ENCODE assay signal across 14 mouse cellular contexts in genomic region chr16:30205314-30205815, GRCm38 (mm10).
DNase-seq lines count a peak whose midpoint lies in the region; ATAC-seq and TF ChIP-seq lines count a peak whose summit lies in the region.
"Had no signal": no experiment of that assay in that cellular context is flagged by ENCODE, and none has a peak within 500 bp of the region (broad histone marks: within the 10 kb centered on the region; RNA-seq: fewer than 3 reads in every experiment).

No protein-coding gene starts in this region.

- H3K4me2 ChIP-seq in kidney, embryonic 14.5 days (replicated peaks; ENCODE audit: low read depth, low read length), result no peak overlapping the region
- peak overlapping the region; percentile 33 for H3K4me2 ChIP-seq in forebrain, embryonic 11.5 days (ENCODE audit: low read depth, low read length, severe bottlenecking)
- 0 out of 2 replicates have a peak overlapping the region, but pooled peaks have one; percentile 3 for H3K4me2 ChIP-seq in limb, embryonic 14.5 days (replicated peaks; ENCODE audit: low read depth, low read length, severe bottlenecking)
- H3K4me2 ChIP-seq: hindbrain, embryonic 15.5 days had no signal

- peaks cover 6% of the 10 kb centered on the region for H3K9me3 ChIP-seq in kidney, embryonic 14.5 days (ENCODE audit: control insufficient read depth, low read length)
- H3K9me3 ChIP-seq in forebrain, embryonic 11.5 days (ENCODE audit: control insufficient read depth, low read length), result peaks cover 5% of the 10 kb centered on the region
- no peaks in the 10 kb centered on the region; the same call in 1 of the 2 replicates for H3K9me3 ChIP-seq in limb, embryonic 14.5 days (ENCODE audit: control insufficient read depth, low read length)
- H3K9me3 ChIP-seq: hindbrain, embryonic 15.5 days had no signal

- 0 out of 2 replicates have a peak overlapping the region, but pooled peaks have one; percentile 12 for H3K27ac ChIP-seq in kidney, embryonic 14.5 days (ENCODE audit: low read depth, low read length)
- no peak overlapping the region for H3K27ac ChIP-seq in kidney, adult 2 months (ENCODE audit: insufficient read depth, low read depth, low read length)
- peak overlapping the region; percentile 15; the same call in 1 of the 2 replicates for H3K27ac ChIP-seq in forebrain, embryonic 11.5 days (ENCODE audit: low read depth, low read length)
- no peak overlapping the region; the same call in 1 of the 2 replicates for H3K27ac ChIP-seq in limb, embryonic 14.5 days (replicated peaks; ENCODE audit: low read depth, low read length)
- H3K27ac ChIP-seq: hindbrain, embryonic 15.5 days; left cerebral cortex, adult 2 months had no signal

- H3K9ac ChIP-seq in kidney, embryonic 14.5 days (ENCODE audit: low read depth, low read length), result no peak overlapping the region
- no peak overlapping the region for H3K9ac ChIP-seq in forebrain, embryonic 11.5 days (ENCODE audit: low read length)
- H3K9ac ChIP-seq in limb, embryonic 14.5 days (ENCODE audit: low read depth, low read length, severe bottlenecking), result no peak overlapping the region
- H3K9ac ChIP-seq: hindbrain, embryonic 15.5 days had no signal

- H3K27me3 ChIP-seq in kidney, embryonic 14.5 days (ENCODE audit: control insufficient read depth, insufficient read depth, low read length), result no peaks in the 10 kb centered on the region
- H3K27me3 ChIP-seq in kidney, adult 2 months (replicated peaks; ENCODE audit: control insufficient read depth, insufficient read depth, low read length), result no peaks in the 10 kb centered on the region
- peaks cover 3% of the 10 kb centered on the region for H3K27me3 ChIP-seq in forebrain, embryonic 11.5 days (ENCODE audit: control insufficient read depth, insufficient read depth, low read length)
- H3K27me3 ChIP-seq in limb, embryonic 14.5 days (ENCODE audit: control insufficient read depth, insufficient read depth, low read length), result no peaks in the 10 kb centered on the region

- no peak overlapping the region for H3K4me3 ChIP-seq in kidney, embryonic 14.5 days (ENCODE audit: low read length)
- no peak overlapping the region for H3K4me3 ChIP-seq in kidney, adult 2 months (ENCODE audit: insufficient read depth, low read depth, low read length)
- H3K4me3 ChIP-seq in forebrain, embryonic 11.5 days (ENCODE audit: low read depth, low read length), result peak overlapping the region; percentile 2; the same call in 1 of the 2 replicates
- H3K4me3 ChIP-seq in limb, embryonic 14.5 days (replicated peaks; ENCODE audit: low read length), result no peak overlapping the region
- H3K4me3 ChIP-seq: hindbrain, embryonic 15.5 days; left cerebral cortex, adult 2 months had no signal

- 14% methylated on average over 8 of the region's 8 CpGs for WGBS in kidney, embryonic 14.5 days
- WGBS in kidney, adult 2 months, result 55% methylated on average over 8 of the region's 8 CpGs
- WGBS in forebrain, embryonic 11.5 days, result 1% methylated on average over 8 of the region's 8 CpGs
- WGBS in limb, embryonic 14.5 days, result 11% methylated on average over 8 of the region's 8 CpGs

- TF ChIP-seq POLR2A in kidney, adult 2 months (IDR thresholded peaks at IDR 0.05; ENCODE audit: low read depth, low read length), result no peak
- TF ChIP-seq POLR2A in limb, embryonic 14.5 days (IDR thresholded peaks at IDR 0.05; ENCODE audit: borderline replicate concordance, extremely low read depth, insufficient read depth, insufficient read length), result no peak

- TF ChIP-seq CTCF in kidney, adult 2 months (conservative IDR thresholded peaks at IDR 0.05; ENCODE audit: insufficient read depth, insufficient read length, low read depth, low read length), result no peak

- no peaks in the 10 kb centered on the region; the same call in 1 of the 2 replicates for H3K4me1 ChIP-seq in kidney, embryonic 14.5 days (ENCODE audit: control insufficient read depth, insufficient read depth, low read length)
- H3K4me1 ChIP-seq in kidney, adult 2 months (ENCODE audit: control insufficient read depth, insufficient read depth, low read length), result no peaks in the 10 kb centered on the region
- H3K4me1 ChIP-seq in forebrain, embryonic 11.5 days (replicated peaks; ENCODE audit: control insufficient read depth, insufficient read depth, low read length), result no peaks in the 10 kb centered on the region; the same call in none of the 2 replicates
- peaks cover 9% of the 10 kb centered on the region for H3K4me1 ChIP-seq in limb, embryonic 14.5 days (ENCODE audit: control insufficient read depth, insufficient read depth, low read length)

- no peaks in the 10 kb centered on the region for H3K36me3 ChIP-seq in kidney, embryonic 14.5 days (ENCODE audit: control insufficient read depth, insufficient read depth, low read length)
- no peaks in the 10 kb centered on the region for H3K36me3 ChIP-seq in kidney, adult 2 months (ENCODE audit: control insufficient read depth, insufficient read depth, low read length)
- H3K36me3 ChIP-seq in forebrain, embryonic 11.5 days (ENCODE audit: control insufficient read depth, insufficient read depth, low read length), result no peaks in the 10 kb centered on the region
- H3K36me3 ChIP-seq in limb, embryonic 14.5 days (ENCODE audit: control insufficient read depth, insufficient read depth, low read length), result no peaks in the 10 kb centered on the region
- H3K36me3 ChIP-seq: hindbrain, embryonic 15.5 days had no signal

- no peak for ATAC-seq in kidney, embryonic 14.5 days (ENCODE audit: low FRiP score, low TSS enrichment)
- peak; percentile 23 for ATAC-seq in forebrain, embryonic 11.5 days (replicated peaks; ENCODE audit: low FRiP score)
- ATAC-seq in limb, embryonic 14.5 days (ENCODE audit: low FRiP score, low read depth), result no peak

- DNase-seq in kidney, adult 2 months, result no peak
- DNase-seq in forebrain, embryonic 11.5 days (ENCODE audit: low spot score), result no peak
- no peak for DNase-seq in limb, embryonic 14.5 days (ENCODE audit: low spot score)
- peak; percentile 58 for DNase-seq in retina, postnatal 1 day
- no peak for DNase-seq in cerebellum, postnatal 14 days
- no peak for DNase-seq in urinary bladder, postnatal 25 days (ENCODE audit: low spot score)
- DNase-seq in gastrocnemius, adult 8-10 months (ENCODE audit: low spot score in 2 of 2), result no peak
- DNase-seq: cerebellum, adult 9-11 months; heart, adult 18-20 months; kidney, postnatal 14 days; right cerebral cortex, postnatal 4 days had no signal

Comparison
In these comparisons a context has a peak if more than half of its experiments do, and no peak if none do; other contexts are left out.
1. H3K27ac ChIP-seq: peak in kidney, embryonic 14.5 days (single experiment) and forebrain, embryonic 11.5 days (single experiment); none in kidney, adult 2 months (single experiment) and limb, embryonic 14.5 days (single experiment).